Mouse (Mus musculus) liver, postnatal 0 days (tissue): Measurements from ENCODE around the gene Osbpl7.

Source experiments
- CTCF ChIP-seq: sonication (generic); IDR thresholded peaks from 2 replicates; pipeline ENCODE4 v1.5.1; 2016; ENCODE audit warnings: antibody characterized with exemption, low read depth
- EP300 ChIP-seq: IDR thresholded peaks from 2 replicates; pipeline ENCODE4 v1.6.1; 2016; ENCODE audit warnings: antibody characterized with exemption, low read depth, mild to moderate bottlenecking

GRCm38 (mm10) chr11:97103163-97104090 lies 53.0 kb downstream of the Osbpl7 start:
- TF ChIP-seq CTCF = no peak
- no peak for TF ChIP-seq EP300
